Mouse (Mus musculus): ENCODE data around the gene Shank1. TPM values are rescaled to one million over a fixed set of nuclear protein-coding genes. Genes with fewer than 3 reads are reported as not detected.
A peak's percentile ranks its signal among the peaks of the same experiment; 100 is the strongest.

The Shank1 gene
- total RNA-seq, 4 experiments from 2014 or later: 0.17 to 0.43 (median 0.34) TPM

DNA sequence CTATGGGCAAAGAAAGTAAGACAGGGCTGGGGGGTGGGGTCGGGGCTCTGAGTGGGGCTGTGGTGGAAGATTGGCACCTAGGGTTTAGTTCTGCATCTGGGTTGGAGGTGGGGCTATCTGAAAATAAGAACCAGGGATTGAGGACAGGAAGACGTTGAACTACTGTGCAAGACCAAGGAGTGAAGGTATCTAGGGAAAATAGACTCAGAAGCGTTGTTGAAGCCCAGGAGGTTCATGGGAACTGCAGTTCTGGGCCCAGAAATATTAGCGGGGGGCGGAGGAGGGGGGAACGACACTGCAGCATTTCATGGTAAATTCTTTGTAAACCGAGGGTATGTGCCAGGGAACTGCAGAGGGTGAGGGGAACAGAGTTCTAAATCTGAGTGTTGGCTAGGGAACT, 63.4 kb downstream of the Shank1 start:
- DNase-seq (ENCODE audit: low spot score in 2 of 2): no peak

DNA sequence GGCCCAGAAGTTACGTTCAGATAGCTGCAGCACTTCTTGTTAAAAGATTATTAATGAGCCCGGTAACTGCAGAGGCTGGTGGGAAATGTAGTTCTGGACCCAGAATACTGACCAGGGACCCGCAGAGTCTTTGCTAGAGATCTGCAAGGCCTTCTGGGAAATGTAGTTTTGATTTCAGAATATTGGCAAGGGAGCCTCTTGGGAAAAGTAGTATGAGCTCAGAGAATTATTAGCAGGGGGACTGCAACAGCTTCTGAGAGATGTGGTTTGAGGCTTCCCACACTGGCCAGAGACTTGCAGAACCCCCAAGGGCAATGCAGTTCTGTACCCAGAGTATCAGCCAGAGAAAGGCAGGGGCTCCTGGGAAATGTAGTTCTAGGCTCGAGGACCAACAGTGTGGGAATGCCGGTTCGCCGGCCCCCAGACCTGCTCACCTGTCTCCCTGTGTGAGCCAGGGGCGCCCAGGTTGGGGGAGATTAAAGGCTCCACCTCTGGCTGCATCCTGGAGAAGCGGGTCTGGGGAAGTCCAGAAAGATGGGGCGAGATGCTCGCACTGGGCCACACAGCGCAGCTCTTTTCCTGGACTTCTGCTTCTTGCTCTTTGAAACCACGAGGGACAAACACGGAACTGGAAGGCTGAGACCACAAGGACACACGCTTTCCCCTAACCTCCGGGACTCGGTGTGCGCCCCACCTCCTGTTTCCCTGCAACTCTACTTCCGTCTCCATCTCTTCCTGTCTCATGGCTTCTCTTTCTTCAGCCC, 64.0 kb downstream of the Shank1 start:
- peak; percentile 82 to 83 for DNase-seq (ENCODE audit: low spot score in 2 of 2)

DNA sequence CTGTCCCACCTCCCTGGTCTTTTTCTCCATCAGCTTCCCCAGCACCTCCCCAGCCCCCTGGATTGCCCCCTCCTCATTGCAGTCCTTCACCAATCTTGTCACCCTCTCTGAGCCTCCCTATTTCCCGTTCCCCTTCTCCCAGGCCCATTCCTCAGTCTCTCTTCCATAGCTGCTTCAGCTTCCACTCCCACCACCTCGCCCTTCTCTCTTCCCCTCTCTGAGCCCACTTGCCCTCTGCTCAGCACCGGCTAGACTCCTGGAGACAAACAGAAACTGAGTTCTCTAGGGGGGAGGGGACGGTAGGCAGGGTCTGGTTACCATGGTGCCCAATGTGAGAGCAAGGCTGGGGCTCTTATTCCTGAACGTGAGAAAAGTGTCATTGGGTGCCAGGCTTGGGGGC, 64.7 kb downstream of the Shank1 start:
- no peak for DNase-seq (ENCODE audit: low spot score in 2 of 2)

- no peak for DNase-seq (ENCODE audit: low spot score in 2 of 2)
Measured at GRCm38 (mm10) chr7:44375207-44375606, 65.2 kb downstream of the Shank1 start.

- no peak for DNase-seq (ENCODE audit: low spot score in 2 of 2)
Measured at GRCm38 (mm10) chr7:44375793-44376192, 65.7 kb downstream of the Shank1 start.

DNA sequence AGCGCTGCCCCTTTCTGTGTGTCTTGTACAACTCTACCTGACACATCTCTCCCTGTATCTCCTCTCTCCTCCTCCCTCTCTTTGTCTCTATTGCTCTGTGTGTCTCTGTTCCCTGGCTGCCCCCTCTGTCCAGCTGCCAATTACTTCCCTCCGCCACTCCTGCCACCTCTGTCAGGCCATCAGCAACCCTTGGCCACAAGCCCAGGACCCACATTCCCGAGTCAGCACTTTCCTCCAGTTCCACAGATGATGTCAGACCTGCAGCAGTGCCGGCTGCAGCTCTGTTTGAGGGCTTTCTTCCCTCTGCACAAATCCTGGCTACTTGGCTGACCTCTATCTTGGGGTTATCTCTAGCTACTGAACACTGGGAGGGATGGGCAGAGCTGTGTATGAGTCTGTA, 68.2 kb downstream of the Shank1 start:
- DNase-seq (ENCODE audit: low spot score in 2 of 2): no peak

DNA sequence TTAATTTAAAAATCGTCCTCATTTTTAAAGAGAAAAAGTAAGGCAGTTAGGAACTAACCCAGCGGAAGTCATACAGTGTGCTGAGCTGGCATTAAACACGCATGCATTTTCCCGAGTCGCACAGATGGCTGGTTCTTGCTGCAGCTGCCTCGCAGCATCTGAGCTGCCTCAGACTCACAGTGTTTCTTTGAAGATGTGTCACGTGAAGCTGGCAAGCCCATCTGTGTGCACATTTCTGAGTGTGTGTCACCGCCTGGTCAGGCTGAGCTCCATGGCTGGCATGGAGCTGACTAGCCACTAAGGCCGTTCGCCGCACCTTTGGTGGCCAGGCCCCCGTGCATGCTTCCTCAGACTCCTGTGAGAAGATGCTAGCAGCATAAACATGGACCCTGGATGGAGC, 72.5 kb downstream of the Shank1 start:
- no peak for DNase-seq (ENCODE audit: low spot score in 2 of 2)

- DNase-seq (ENCODE audit: low spot score in 2 of 2): peak; percentile 52
Measured at GRCm38 (mm10) chr7:44383980-44384715, 74.1 kb downstream of the Shank1 start, which contains the start of gene Syt3. Syt3 (plus strand) TSS chr7:44384102.

GRCm38 (mm10) chr7:44384716-44385059, 74.6 kb downstream of the Shank1 start:
- DNase-seq (ENCODE audit: low spot score in 2 of 2): no peak

DNA sequence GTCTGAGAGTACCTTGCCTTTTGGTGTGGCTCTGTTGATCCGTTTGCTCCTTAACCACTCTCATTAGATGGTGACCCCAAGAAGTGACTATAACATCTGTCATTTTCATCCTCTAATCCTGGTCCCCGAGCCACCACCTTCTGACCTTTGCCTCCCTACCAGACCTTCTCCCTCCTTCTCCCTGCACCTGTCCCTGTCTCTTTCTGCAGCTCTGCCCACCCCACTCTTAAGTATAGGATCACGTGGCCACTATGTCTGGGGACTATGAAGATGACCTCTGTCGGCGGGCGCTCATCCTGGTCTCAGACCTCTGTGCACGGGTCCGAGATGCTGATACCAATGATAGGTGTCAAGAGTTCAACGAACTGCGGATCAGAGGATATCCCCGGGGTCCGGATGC, 75.7 kb downstream of the Shank1 start, which contains the start of gene 1700008O03Rik:
Gene 1700008O03Rik, minus strand, starts transcription at position 101 of the 400 bp plus-strand sequence.
- DNase-seq (ENCODE audit: low spot score in 2 of 2): no peak

DNA sequence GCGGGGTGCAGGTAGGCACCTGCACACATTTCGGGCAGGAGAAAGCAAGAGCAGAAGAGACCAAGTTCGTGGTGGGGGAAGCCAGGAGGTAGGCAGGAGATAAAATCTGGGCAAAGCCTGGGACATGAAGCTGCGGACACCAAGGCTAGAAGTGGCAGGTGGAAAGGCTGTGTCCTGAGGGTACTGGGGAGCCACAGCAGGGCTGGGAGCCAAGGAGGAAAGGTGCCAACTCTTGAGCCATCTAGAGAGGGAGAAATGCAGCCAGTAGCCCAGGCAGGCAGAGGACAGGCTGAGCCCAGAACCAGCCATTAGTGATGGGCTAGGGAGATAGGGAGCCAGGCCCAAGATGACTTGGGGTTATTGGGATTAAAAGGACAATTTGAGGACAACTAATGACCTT, 81.8 kb downstream of the Shank1 start:
- no peak for DNase-seq (ENCODE audit: low spot score in 2 of 2)

DNA sequence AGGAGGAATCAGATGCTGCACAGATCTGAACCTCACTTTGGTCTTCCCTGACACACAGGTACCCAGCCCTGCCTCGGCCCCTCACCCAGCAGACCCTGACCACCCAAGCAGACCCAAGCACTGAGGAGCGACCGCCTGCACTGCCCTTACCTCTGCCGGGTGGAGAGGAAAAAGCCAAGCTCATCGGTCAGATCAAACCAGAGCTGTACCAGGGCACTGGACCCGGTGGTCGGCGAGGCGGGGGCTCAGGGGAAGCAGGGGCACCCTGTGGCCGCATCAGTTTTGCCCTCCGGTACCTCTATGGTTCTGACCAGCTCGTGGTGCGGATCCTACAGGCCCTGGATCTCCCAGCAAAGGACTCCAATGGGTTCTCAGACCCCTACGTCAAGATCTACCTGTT, 82.3 kb downstream of the Shank1 start:
- DNase-seq (ENCODE audit: low spot score in 2 of 2): no peak

GRCm38 (mm10) chr7:44393284-44393683, 83.2 kb downstream of the Shank1 start:
- no peak for DNase-seq (ENCODE audit: low spot score in 2 of 2)

DNA sequence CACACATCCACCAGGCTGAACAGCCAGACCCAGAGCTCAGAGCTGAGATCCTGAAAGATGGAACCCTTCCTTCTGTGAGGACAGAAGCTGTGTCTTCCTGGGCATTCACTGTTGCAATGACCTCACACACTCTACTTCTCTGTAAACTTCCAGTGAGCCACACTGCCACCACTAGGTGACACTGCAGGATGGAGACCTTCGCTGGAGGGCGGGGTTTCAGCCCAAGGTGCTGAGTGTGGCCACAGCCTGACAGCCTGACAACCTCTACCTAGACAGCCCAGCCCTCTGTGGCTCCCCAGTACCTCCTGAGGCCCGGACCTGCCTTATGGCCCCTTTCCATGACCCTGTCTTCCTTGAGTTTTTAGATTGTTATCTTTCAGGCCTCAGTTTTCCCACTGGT, 88.5 kb downstream of the Shank1 start:
- DNase-seq (ENCODE audit: low spot score in 2 of 2): peak in 1 of 2 experiments; percentile 18

DNA sequence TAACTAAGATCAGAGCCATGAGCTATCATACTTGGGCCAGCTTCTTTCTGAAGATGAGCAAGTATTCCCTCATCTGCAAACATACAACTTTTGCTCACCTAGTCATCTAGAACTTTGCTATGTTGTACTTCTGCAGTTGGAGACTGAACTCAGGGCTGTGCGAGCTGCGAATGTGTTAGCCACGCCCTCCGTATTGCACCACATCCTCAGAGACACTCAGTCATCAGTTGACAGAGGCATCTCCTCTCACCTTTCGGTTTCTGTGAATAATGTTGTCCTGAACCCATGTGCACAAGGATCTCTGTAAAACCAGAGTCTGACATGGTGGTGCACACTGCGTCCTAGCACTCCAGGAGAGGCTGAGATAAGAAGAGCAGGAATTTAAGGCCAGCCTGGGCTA, 91.6 kb downstream of the Shank1 start:
- DNase-seq (ENCODE audit: low spot score in 2 of 2): no peak

- DNase-seq (ENCODE audit: low spot score in 2 of 2): peak; percentile 63 to 73
Measured at GRCm38 (mm10) chr7:44405346-44406014, 95.4 kb downstream of the Shank1 start.

DNA sequence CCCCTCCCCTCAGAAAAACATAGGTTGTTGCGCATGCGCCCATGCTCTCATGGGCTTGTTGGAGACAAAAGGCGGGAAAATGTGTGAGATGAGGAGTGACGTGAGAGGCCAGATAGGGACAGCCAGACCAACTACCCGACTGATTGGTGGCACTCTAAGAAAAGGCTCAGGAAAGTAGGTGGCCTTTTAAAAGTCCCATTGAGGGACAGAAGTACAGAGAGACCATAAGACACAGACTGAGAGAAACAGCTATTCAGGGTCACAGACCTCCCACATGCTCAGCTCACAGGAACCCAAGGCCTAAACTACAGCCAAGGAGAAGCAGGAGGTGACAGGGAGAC, 95.9 kb downstream of the Shank1 start:
- no peak for DNase-seq (ENCODE audit: low spot score in 2 of 2)

Other genes with a start within 250 kb of the Shank1 start
- gene Klk1b21, start 207.9 kb upstream of the Shank1 start, total RNA-seq (2022): not detected
- not detected for gene Klk1b22, start 197.6 kb upstream of the Shank1 start, total RNA-seq (2022)
- gene Klk1b16, start 173.5 kb upstream of the Shank1 start, total RNA-seq (2022): not detected
- gene Klk1b24, start 122.0 kb upstream of the Shank1 start, total RNA-seq (2022): not detected
- not detected for gene Klk1b3, start 112.1 kb upstream of the Shank1 start, total RNA-seq (2022)
- not detected for gene Klk1b4, start 102.8 kb upstream of the Shank1 start, total RNA-seq (2022)
- not detected for gene Klk1b5, start 94.3 kb upstream of the Shank1 start, total RNA-seq (2022)
- gene Klk1, start 84.9 kb upstream of the Shank1 start, total RNA-seq (2022): under 1 TPM in 2 of 4 experiments, not detected in 2; 0.31 to 0.72 TPM
- gene Gm36864, start 74.1 kb upstream of the Shank1 start, total RNA-seq (2022): not detected
- gene 1700028J19Rik, start 63.6 kb upstream of the Shank1 start, total RNA-seq (2022): not detected
- 1 to 10 TPM; 5.1 to 9.2 (median 6.6) TPM for gene 2410002F23Rik, start 63.5 kb upstream of the Shank1 start, total RNA-seq (2022)
- not detected for gene Acp4, start 52.9 kb upstream of the Shank1 start, total RNA-seq (2022)
- gene Gm15517, start 48.8 kb upstream of the Shank1 start, total RNA-seq (2022): not detected
- gene Clec11a, start 3.4 kb upstream of the Shank1 start, total RNA-seq (2022): 1 to 10 TPM in 2 of 4 experiments, under 1 TPM in 2; 0.53 to 1.3 (median 0.99) TPM
- 1 to 10 TPM; 3.2 to 7.0 (median 5.2) TPM for gene Syt3, start 73.8 kb downstream of the Shank1 start, total RNA-seq (2022)
- gene 1700008O03Rik, start 75.6 kb downstream of the Shank1 start, total RNA-seq (2022): not detected
- under 1 TPM; 0.10 to 0.27 (median 0.11) TPM for gene Lrrc4b, start 118.8 kb downstream of the Shank1 start, total RNA-seq (2022)
- gene Aspdh, start 155.1 kb downstream of the Shank1 start, total RNA-seq (2022): under 1 TPM in 1 of 4 experiments, not detected in 3; 0.29 TPM
- 10 to 100 TPM; 48.9 to 66.1 (median 56.3) TPM for gene Josd2, start 157.7 kb downstream of the Shank1 start, total RNA-seq (2022)
- 10 to 100 TPM; 48.6 to 53.7 (median 51.8) TPM for gene Emc10, start 186.3 kb downstream of the Shank1 start, total RNA-seq (2022)
- 1 to 10 TPM; 3.4 to 5.4 (median 4.4) TPM for gene Fam71e1, start 186.3 kb downstream of the Shank1 start, total RNA-seq (2022)
- 1,000 to 10,000 TPM; 5,017 to 5,674 (median 5,484) TPM for gene Mybpc2, start 214.4 kb downstream of the Shank1 start, total RNA-seq (2022)
- not detected for gene Spib, start 221.8 kb downstream of the Shank1 start, total RNA-seq (2022)
- 1 to 10 TPM; 4.6 to 5.9 (median 5.4) TPM for gene Pold1, start 238.6 kb downstream of the Shank1 start, total RNA-seq (2022)
- gene Nr1h2, start 243.7 kb downstream of the Shank1 start, total RNA-seq (2022): 10 to 100 TPM; 38.0 to 45.8 (median 40.1) TPM

Measured in gastrocnemius, adult 8-10 months (tissue).